Mouse (Mus musculus): ENCODE data around the gene Gm2956. TPM values are rescaled to one million over a fixed set of nuclear protein-coding genes. Genes with fewer than 3 reads are reported as not detected.

Gene Gm2956
- polyA plus RNA-seq (2015; fragmentation: Nextera tagmentation; extraction: Ambion mirVana) = not detected in 2 replicates

DNA sequence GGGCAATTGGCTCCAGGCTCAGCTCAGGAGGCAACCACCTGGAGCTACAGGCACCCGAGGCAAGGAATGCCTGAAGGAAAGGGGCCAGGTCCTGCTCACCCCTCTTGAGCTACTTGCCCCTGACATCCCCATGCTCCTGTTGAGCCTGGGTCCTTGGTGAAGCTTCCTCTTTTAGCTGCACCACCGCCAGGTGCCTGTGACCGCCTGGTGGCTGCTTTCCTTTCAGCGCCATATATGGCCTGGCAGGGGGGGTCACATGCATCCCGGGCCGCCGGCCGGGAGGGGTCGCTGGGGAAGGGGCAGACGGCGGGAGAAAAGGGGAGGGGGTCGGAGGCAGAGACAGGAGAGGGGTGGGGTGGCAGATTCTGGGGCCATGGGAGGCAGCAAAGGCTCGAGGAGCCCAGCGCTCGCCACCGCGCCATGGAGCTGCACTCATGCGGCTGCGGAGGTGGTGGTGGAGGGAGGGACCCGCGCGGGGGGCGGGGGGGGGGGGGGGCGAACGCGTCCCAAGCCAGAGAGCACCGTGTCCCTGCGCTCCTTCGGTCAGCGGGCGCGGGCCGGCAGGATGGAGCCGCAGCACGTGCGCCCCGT is at the start of gene Gm2956:
Gene Gm2956, plus strand, starts transcription at position 541 of the 591 bp plus-strand sequence.

DNA sequence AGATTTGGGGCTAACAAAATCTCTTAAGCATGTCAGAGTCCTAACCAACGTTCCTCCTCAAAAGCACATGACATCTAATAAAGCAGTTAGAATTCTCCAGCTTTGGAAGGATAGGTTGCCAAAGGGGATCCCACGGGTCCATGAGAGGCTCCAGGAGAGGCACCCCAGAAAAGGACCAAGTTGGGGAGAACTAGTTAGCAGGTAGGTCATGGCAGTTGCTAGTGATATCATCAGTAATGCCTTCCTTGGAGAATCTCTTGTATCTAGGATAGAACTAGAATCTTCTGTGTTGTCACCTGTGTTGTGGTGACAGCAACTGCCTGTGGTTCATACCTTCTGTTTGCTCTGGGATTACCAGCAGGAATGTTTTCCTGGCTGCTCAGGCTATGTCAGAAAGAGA is 62.4 kb downstream of the Gm2956 start, which contains the start of gene Gm10413:
Gene Gm10413, plus strand, starts transcription at position 301 of the 400 bp plus-strand sequence.

Other genes starting within 250 kb of the Gm2956 start
- not detected in 2 replicates for gene Gm10340, start 198.6 kb upstream of the Gm2956 start, polyA plus RNA-seq (2015; fragmentation: Nextera tagmentation; extraction: Ambion mirVana)
- gene Gm5795, start 144.4 kb upstream of the Gm2956 start, polyA plus RNA-seq (2015; fragmentation: Nextera tagmentation; extraction: Ambion mirVana) = not detected in 2 replicates
- gene D830030K20Rik, start 124.1 kb upstream of the Gm2956 start, polyA plus RNA-seq (2015; fragmentation: Nextera tagmentation; extraction: Ambion mirVana) = 0.93 and 1.2 TPM in 2 replicates
- gene Gm10413, start 62.5 kb downstream of the Gm2956 start, polyA plus RNA-seq (2015; fragmentation: Nextera tagmentation; extraction: Ambion mirVana) = not detected in 2 replicates
- gene Gm10409, start 80.0 kb downstream of the Gm2956 start, polyA plus RNA-seq (2015; fragmentation: Nextera tagmentation; extraction: Ambion mirVana) = 0.13 and 0.15 TPM in 2 replicates
- 0.10 TPM in 1 of 2 replicates, not detected in the other for gene Gm3005, start 95.5 kb downstream of the Gm2956 start, polyA plus RNA-seq (2015; fragmentation: Nextera tagmentation; extraction: Ambion mirVana)
- gene Gm10408, start 116.8 kb downstream of the Gm2956 start, polyA plus RNA-seq (2015; fragmentation: Nextera tagmentation; extraction: Ambion mirVana) = not detected in 2 replicates

All from spleen, postnatal 0 days (tissue).